Mouse (Mus musculus): ENCODE measurements around the gene Cdk18. TPM values are rescaled to one million over a fixed set of nuclear protein-coding genes. Genes with fewer than 3 reads are reported as not detected.

The Cdk18 gene
- 4.1 and 4.4 TPM in 2 replicates for polyA plus RNA-seq (2014; fragmentation: Nextera tagmentation; extraction: Ambion mirVana)

DNA sequence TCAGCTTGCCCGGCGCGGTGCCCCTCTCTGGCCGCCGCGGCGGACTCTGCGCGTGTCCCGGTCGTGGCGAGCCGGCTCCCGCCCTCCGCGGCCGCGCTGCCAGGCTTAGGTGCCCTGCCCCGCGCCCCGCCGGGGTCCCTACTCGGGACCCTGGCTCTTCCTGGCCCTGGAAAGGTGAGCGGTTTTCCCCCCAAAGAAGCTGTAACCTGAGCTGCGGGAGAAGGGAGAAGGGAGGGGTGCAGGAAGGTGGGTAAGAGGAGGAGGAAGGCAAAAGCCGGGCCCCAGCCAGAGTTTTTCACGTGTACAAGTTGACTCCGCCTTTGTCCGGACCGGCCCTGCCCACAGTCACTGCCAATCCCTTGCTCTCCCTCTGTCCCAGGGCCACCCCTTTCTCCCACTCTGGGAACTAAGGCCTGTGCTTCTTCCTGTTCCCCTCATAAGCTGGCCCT lies at the start of gene Cdk18:
Gene Cdk18, minus strand, starts transcription at position 269 of the 449 bp plus-strand sequence.
- under 1% methylated on average over 30 of the region's 30 CpGs for WGBS
- peak within 1 kb of the TSS; percentile 61 for H3K9ac ChIP-seq (ENCODE audit: low read depth, low read length)
- ATAC-seq (replicated peaks; ENCODE audit: low FRiP score): peak; percentile 63
- no peaks in the 10 kb centered on the region for H3K36me3 ChIP-seq (ENCODE audit: control insufficient read depth, insufficient read depth, low read length)
- peak within 1 kb of the TSS; percentile 63 for H3K4me3 ChIP-seq (ENCODE audit: low read depth, low read length)
- no peak within 1 kb of the TSS; the same call in 1 of the 2 replicates for H3K27ac ChIP-seq (ENCODE audit: low read depth, low read length)
- H3K9me3 ChIP-seq (ENCODE audit: control insufficient read depth, low read length): no peaks in the 10 kb centered on the region
- peak; percentile 68 for DNase-seq (ENCODE audit: low spot score)
- peak within 1 kb of the TSS; percentile 98 for H3K4me2 ChIP-seq
- H3K27me3 ChIP-seq (replicated peaks; ENCODE audit: control insufficient read depth, insufficient read depth, low read length): peaks cover 21% of the 10 kb centered on the region
- peaks cover 19% of the 10 kb centered on the region for H3K4me1 ChIP-seq (replicated peaks; ENCODE audit: control insufficient read depth, insufficient read depth, low read length)

GRCm38 (mm10) chr1:132189231-132189630 lies 49.7 kb upstream of the Cdk18 start:
- H3K27me3 ChIP-seq (replicated peaks; ENCODE audit: control insufficient read depth, insufficient read depth, low read length): peaks cover 70% of the 10 kb centered on the region
- H3K4me3 ChIP-seq (ENCODE audit: low read depth, low read length): no peak overlapping the region
- 45% methylated on average over 4 of the region's 4 CpGs for WGBS
- ATAC-seq (replicated peaks; ENCODE audit: low FRiP score) (no peak), DNase-seq (ENCODE audit: low spot score) (no peak)
- no peak overlapping the region for H3K4me2 ChIP-seq
- no peak overlapping the region for H3K9ac ChIP-seq (ENCODE audit: low read depth, low read length)
- H3K4me1 ChIP-seq (replicated peaks; ENCODE audit: control insufficient read depth, insufficient read depth, low read length): peaks cover 6% of the 10 kb centered on the region
- H3K9me3 ChIP-seq (ENCODE audit: control insufficient read depth, low read length): no peaks in the 10 kb centered on the region
- no peaks in the 10 kb centered on the region for H3K36me3 ChIP-seq (ENCODE audit: control insufficient read depth, insufficient read depth, low read length)
- H3K27ac ChIP-seq (ENCODE audit: low read depth, low read length): no peak overlapping the region

DNA sequence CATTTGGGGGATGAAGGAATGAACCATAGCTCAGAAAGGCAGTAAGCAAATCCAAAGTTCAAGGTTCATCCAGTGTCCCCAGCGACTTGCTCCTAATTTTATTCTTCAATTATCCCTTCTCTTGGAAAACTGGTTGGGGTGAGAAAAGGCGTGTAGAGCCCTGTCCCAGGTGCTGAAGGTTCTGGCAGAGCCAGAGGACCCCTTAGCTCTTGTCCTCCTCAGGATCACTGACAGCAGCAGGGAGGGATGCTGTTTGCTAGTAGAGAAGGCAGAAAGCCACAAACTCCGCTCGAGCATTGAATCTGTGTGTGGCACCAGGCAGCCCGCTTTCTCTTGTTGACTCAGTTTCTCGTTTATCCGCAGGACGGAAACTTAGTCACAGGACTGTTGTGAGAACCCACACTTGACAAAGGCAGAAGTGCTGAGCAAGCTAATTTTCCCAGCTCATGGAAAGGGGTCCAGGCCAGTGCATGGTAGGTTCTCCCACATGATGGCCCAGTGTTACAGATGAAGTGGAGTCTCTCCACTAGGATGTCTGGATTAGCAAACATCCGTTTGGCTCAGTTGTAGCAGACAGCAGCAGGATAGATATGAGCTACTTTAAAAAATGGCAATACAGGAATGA lies 49.1 kb upstream of the Cdk18 start:
- 33% methylated on average over 9 of the region's 9 CpGs for WGBS

DNA sequence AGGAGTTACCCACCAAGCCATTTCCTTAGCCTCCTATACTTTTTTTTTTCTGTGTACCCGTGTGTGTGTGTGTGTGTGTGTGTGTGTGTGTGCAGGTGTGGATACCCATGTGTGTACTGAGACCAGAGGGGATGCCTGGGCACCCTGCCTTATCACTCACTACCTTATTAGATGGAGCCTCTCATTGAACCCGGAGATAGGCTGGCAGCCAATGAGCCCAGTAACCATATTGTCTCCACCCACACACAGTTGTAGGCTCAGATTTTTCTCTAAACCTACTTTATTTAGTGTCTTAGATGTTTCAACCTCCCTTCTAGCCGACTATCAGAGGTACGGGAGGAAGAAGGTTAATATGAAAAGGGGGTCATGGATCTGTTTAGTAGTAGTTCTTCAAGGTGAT lies 46.8 kb upstream of the Cdk18 start:
- no peak for ATAC-seq (replicated peaks; ENCODE audit: low FRiP score)
- no peak overlapping the region for H3K27ac ChIP-seq (ENCODE audit: low read depth, low read length)
- no peaks in the 10 kb centered on the region for H3K9me3 ChIP-seq (ENCODE audit: control insufficient read depth, low read length)
- 74% methylated on average over 4 of the region's 4 CpGs for WGBS
- H3K4me3 ChIP-seq (ENCODE audit: low read depth, low read length): no peak overlapping the region
- H3K4me1 ChIP-seq (replicated peaks; ENCODE audit: control insufficient read depth, insufficient read depth, low read length): peaks cover 6% of the 10 kb centered on the region
- H3K9ac ChIP-seq (ENCODE audit: low read depth, low read length): no peak overlapping the region
- no peaks in the 10 kb centered on the region for H3K36me3 ChIP-seq (ENCODE audit: control insufficient read depth, insufficient read depth, low read length)
- DNase-seq (ENCODE audit: low spot score): no peak
- no peak overlapping the region for H3K4me2 ChIP-seq
- H3K27me3 ChIP-seq (replicated peaks; ENCODE audit: control insufficient read depth, insufficient read depth, low read length): peaks cover 48% of the 10 kb centered on the region

More for the DNA sequence above, 49.1 kb upstream of the Cdk18 start:
- H3K27ac ChIP-seq (ENCODE audit: low read depth, low read length): no peak overlapping the region
- ATAC-seq (replicated peaks; ENCODE audit: low FRiP score) (no peak), DNase-seq (ENCODE audit: low spot score) (no peak)
- H3K4me1 ChIP-seq (replicated peaks; ENCODE audit: control insufficient read depth, insufficient read depth, low read length): peaks cover 6% of the 10 kb centered on the region
- H3K4me3 ChIP-seq (ENCODE audit: low read depth, low read length): no peak overlapping the region
- H3K27me3 ChIP-seq (replicated peaks; ENCODE audit: control insufficient read depth, insufficient read depth, low read length): peaks cover 66% of the 10 kb centered on the region
- no peak overlapping the region for H3K4me2 ChIP-seq
- no peaks in the 10 kb centered on the region for H3K9me3 ChIP-seq (ENCODE audit: control insufficient read depth, low read length)
- H3K9ac ChIP-seq (ENCODE audit: low read depth, low read length): no peak overlapping the region
- H3K36me3 ChIP-seq (ENCODE audit: control insufficient read depth, insufficient read depth, low read length): no peaks in the 10 kb centered on the region

DNA sequence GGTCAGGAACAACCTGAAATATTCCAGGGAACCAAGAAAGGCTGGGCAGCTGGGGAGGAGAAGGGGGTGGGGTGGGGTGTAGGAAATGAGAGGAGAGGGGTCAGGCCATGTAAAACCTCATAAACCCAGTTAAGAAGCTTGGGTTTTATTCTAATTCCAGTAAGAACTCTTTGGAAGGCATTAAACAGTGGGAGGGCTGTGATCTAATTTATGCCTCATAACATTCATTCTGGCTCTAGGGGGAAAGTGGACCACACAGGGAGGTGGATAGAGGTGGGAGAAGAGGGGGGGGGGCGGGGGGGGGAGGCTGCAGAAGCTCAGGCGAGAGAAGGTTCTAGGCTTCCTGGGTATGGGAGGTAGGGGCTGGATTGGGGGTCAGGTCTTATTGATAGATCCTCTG lies 32.1 kb upstream of the Cdk18 start:
- Histone ChIP-seq H3K27me3 (replicated peaks; ENCODE audit: control insufficient read depth, insufficient read depth, low read length) (peaks cover 5% of the 10 kb centered on the region; the same call in 1 of the 2 replicates), H3K9ac (ENCODE audit: low read depth, low read length) (no peak overlapping the region), H3K36me3 (ENCODE audit: control insufficient read depth, insufficient read depth, low read length) (no peaks in the 10 kb centered on the region), H3K4me1 (replicated peaks; ENCODE audit: control insufficient read depth, insufficient read depth, low read length) (0 out of 2 replicates have a peak, but pooled peaks cover 3% of the 10 kb centered on the region), H3K27ac (ENCODE audit: low read depth, low read length) (no peak overlapping the region), H3K4me2 (no peak overlapping the region), H3K4me3 (ENCODE audit: low read depth, low read length) (no peak overlapping the region), H3K9me3 (ENCODE audit: control insufficient read depth, low read length) (no peaks in the 10 kb centered on the region)
- DNase-seq (ENCODE audit: low spot score) (no peak), ATAC-seq (replicated peaks; ENCODE audit: low FRiP score) (no peak)
- WGBS: 21% methylated on average over 2 of the region's 2 CpGs

DNA sequence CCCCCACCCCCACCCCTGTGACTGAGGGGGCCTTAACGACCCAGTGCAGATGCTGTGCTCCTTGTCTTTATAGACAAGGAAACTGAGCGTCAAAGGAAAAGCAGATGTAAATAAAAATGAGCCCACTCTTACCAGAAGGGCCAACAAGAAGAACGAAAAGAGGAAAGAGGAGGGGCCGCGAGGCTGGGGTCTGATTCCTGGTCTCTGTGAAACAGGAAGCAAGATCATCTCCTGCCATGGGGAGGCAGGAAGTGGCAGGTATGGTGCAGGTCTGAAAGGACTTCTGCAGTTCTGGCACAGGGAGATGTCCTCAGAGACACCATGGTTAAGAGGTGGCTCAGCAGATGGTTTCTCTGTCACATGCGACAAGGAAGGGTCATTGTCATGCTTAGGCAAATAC lies 31.2 kb upstream of the Cdk18 start:
- DNase-seq (ENCODE audit: low spot score): no peak
- Histone ChIP-seq H3K27me3 (replicated peaks; ENCODE audit: control insufficient read depth, insufficient read depth, low read length) (peaks cover 5% of the 10 kb centered on the region; the same call in 1 of the 2 replicates), H3K27ac (ENCODE audit: low read depth, low read length) (no peak overlapping the region), H3K4me2 (no peak overlapping the region), H3K4me3 (ENCODE audit: low read depth, low read length) (no peak overlapping the region), H3K4me1 (replicated peaks; ENCODE audit: control insufficient read depth, insufficient read depth, low read length) (0 out of 2 replicates have a peak, but pooled peaks cover 3% of the 10 kb centered on the region), H3K36me3 (ENCODE audit: control insufficient read depth, insufficient read depth, low read length) (no peaks in the 10 kb centered on the region), H3K9me3 (ENCODE audit: control insufficient read depth, low read length) (no peaks in the 10 kb centered on the region), H3K9ac (ENCODE audit: low read depth, low read length) (no peak overlapping the region)
- no peak for ATAC-seq (replicated peaks; ENCODE audit: low FRiP score)
- 28% methylated on average over 6 of the region's 6 CpGs for WGBS

- Histone ChIP-seq H3K27me3 (replicated peaks; ENCODE audit: control insufficient read depth, insufficient read depth, low read length) (peaks cover 5% of the 10 kb centered on the region; the same call in 1 of the 2 replicates), H3K9me3 (ENCODE audit: control insufficient read depth, low read length) (no peaks in the 10 kb centered on the region), H3K4me1 (replicated peaks; ENCODE audit: control insufficient read depth, insufficient read depth, low read length) (0 out of 2 replicates have a peak, but pooled peaks cover 3% of the 10 kb centered on the region), H3K4me2 (peak overlapping the region; percentile 47), H3K36me3 (ENCODE audit: control insufficient read depth, insufficient read depth, low read length) (no peaks in the 10 kb centered on the region), H3K27ac (ENCODE audit: low read depth, low read length) (no peak overlapping the region), H3K4me3 (ENCODE audit: low read depth, low read length) (no peak overlapping the region), H3K9ac (ENCODE audit: low read depth, low read length) (no peak overlapping the region)
- DNase-seq (ENCODE audit: low spot score) (no peak), ATAC-seq (replicated peaks; ENCODE audit: low FRiP score) (peak; percentile 54; the same call in 1 of the 2 replicates)
- WGBS: 8% methylated on average over 12 of the region's 12 CpGs
Measured at GRCm38 (mm10) chr1:132168115-132168767, 28.8 kb upstream of the Cdk18 start.

DNA sequence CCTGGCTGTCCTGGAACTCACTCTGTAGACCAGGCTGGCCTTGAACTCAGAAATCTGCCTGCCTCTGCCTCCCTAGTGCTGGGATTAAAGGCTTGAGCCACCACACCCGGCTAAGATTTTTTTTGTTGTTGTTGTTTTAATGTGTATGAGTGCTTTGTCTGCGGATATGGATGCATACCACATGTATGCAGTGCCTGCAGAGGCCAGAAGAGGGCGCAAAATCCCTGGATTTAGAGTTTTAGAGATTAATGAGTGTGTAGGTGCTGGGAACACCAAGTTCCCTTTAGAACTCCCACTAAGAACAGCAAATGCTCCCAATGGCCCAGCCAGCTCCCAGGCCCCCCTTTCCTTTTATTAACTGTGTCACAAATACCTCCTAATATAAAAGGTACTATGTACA lies 26.4 kb upstream of the Cdk18 start:
- H3K9ac ChIP-seq (ENCODE audit: low read depth, low read length): no peak overlapping the region
- H3K27me3 ChIP-seq (replicated peaks; ENCODE audit: control insufficient read depth, insufficient read depth, low read length): peaks cover 5% of the 10 kb centered on the region; the same call in 1 of the 2 replicates
- H3K36me3 ChIP-seq (ENCODE audit: control insufficient read depth, insufficient read depth, low read length): no peaks in the 10 kb centered on the region
- H3K4me2 ChIP-seq: no peak overlapping the region
- no peak overlapping the region for H3K4me3 ChIP-seq (ENCODE audit: low read depth, low read length)
- no peak for ATAC-seq (replicated peaks; ENCODE audit: low FRiP score)
- WGBS: 46% methylated on average over 3 of the region's 3 CpGs
- no peaks in the 10 kb centered on the region for H3K9me3 ChIP-seq (ENCODE audit: control insufficient read depth, low read length)
- H3K4me1 ChIP-seq (replicated peaks; ENCODE audit: control insufficient read depth, insufficient read depth, low read length): 0 out of 2 replicates have a peak, but pooled peaks cover 3% of the 10 kb centered on the region
- H3K27ac ChIP-seq (ENCODE audit: low read depth, low read length): no peak overlapping the region
- no peak for DNase-seq (ENCODE audit: low spot score)
